Mouse (Mus musculus) kidney, postnatal 10 days (tissue): ENCODE measurements around the gene Sp1.

Experiments used
- DNase-seq: peaks from one replicate; pipeline ENCODE4 v3.0.0; 2021; ENCODE audit warnings: mixed read lengths

The Sp1 gene

DNA sequence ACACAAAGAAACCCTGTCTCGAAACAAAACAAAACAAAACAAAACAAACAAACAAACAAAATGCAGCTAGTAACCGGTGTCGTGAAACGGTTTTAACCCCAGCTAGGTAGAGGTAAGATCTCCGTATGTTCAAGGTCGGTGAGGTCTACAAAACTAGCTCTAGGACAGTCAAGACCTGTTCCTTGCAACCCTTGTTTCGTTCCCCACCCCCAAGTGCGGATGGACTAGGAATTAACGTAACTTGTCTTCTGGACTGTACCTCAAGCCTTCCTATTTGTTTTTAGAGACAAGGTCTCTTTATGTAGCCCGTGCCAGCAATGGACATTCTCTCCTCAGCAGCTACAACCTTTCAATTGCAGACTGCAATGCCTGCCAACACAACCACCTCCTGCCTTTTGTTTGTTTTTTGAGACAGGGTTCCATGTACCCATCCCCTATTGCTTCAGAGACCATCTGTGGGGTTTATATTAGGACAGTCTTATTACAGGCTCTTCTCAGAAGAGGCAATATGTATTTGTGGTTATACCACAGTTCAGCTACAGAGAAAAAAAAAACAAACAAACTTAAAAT, 5.4 kb upstream of the Sp1 start:
- no peak for DNase-seq

- DNase-seq: no peak
Measured at GRCm38 (mm10) chr15:102401278-102401677, 4.7 kb upstream of the Sp1 start.

DNA sequence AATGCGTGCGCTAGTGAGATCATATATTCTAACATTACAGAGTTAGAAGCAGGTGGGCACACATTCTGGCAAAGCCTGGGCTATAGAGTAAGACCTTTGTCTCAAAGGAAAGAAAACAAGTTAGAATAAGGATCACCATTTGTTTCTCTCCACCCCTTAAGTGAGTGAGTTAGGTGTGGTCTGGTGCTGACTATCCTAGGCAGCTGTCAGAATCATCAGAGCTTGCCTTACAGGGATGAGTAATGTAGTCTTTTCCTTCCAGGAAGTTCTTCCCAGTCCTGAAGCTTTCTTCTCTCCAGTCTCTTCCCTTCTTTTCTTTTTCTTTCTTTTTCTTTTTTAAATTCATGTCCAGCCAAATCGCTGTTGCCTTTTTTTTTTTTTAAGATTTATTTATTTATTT, 3.7 kb upstream of the Sp1 start:
- no peak for DNase-seq

GRCm38 (mm10) chr15:102404608-102405488, 1.1 kb upstream of the Sp1 start:
- DNase-seq: no peak

DNA sequence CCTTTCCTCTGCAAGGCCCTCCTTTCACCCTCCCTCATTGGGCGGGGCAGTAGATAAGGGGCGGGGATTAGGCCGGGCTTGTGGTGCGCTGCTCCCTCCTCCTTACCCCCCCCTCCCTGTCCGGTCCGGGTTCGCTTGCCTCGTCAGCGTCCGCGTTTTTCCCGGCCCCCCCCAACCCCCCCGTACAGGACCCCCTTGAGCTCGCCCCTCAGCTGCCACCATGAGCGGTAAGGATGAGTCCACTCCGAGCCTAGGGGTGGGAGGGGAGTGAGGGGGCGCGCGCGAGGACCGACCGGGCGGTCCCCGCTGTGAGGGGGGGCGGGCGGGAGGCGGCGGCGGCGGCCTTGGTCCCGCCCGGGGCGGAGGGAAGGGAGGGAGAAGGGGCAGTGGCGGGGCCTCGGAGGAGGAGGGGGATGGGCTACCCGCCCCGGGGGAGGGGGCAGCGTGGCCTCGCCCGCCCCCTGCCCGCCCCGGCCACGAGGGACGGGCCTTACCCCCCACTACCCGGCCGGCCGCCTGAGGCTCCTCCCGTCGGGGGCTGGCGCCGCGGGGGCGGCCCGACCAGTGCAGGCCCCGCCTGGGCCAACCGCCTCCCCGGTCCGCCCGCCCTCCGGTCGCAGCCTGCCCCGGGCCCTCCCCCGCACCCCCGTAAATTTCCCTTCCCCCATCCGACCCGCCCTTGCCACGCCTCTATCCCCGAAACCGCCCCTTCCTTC, 411 bp downstream of the Sp1 start:
- peak; percentile 93 for DNase-seq

- no peak for DNase-seq
Measured at GRCm38 (mm10) chr15:102406912-102407580, 1.1 kb downstream of the Sp1 start.

- DNase-seq: no peak
Measured at GRCm38 (mm10) chr15:102407681-102408557, 2.0 kb downstream of the Sp1 start.

DNA sequence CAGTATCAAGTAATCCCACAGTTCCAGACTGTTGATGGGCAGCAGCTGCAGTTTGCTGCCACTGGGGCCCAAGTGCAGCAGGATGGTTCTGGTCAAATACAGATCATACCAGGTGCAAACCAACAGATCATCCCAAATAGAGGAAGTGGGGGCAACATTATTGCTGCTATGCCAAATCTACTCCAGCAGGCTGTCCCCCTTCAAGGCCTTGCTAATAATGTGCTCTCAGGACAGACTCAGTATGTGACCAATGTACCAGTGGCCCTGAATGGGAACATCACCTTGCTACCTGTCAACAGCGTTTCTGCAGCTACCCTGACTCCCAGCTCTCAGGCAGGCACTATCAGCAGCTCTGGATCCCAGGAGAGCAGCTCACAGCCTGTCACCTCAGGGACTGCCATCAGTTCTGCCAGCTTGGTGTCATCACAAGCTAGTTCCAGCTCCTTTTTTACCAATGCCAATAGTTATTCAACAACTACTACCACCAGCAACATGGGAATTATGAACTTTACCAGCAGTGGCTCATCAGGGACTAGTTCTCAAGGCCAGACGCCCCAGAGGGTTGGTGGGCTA, 2.7 kb downstream of the Sp1 start:
- DNase-seq: no peak

DNA sequence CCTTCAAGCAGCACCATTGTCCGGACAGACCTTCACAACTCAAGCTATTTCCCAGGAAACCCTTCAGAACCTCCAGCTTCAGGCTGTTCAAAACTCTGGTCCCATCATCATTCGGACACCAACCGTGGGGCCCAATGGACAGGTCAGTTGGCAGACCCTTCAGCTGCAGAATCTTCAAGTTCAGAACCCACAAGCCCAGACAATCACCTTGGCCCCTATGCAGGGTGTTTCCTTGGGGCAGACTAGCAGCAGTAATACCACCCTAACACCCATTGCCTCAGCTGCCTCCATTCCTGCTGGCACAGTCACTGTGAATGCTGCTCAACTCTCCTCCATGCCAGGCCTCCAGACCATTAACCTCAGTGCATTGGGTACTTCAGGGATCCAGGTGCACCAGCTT, 3.3 kb downstream of the Sp1 start:
- DNase-seq: no peak

DNA sequence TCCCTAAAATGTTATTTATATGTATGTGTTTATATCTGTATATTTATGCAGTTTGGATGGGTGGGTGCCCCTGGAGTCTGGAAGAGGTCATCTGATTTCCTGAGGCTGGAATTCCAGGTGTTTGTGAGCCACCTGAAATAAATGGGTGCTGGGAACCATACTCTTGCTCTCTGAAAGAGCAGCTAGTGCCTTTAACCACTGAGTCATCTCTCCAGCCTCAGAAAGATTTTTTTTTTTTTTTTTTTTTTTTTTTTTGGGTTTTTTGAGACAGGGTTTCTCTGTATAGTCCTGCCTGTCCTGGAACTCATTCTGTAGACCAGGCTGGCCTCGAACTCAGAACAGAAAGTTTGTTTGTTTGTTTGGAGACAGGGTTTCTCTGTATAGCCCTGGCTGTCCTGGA, 5.1 kb downstream of the Sp1 start:
- no peak for DNase-seq

GRCm38 (mm10) chr15:102413687-102414086, 7.7 kb downstream of the Sp1 start:
- DNase-seq: no peak

- DNase-seq: no peak
Measured at GRCm38 (mm10) chr15:102417524-102417923, 11.6 kb downstream of the Sp1 start.

DNA sequence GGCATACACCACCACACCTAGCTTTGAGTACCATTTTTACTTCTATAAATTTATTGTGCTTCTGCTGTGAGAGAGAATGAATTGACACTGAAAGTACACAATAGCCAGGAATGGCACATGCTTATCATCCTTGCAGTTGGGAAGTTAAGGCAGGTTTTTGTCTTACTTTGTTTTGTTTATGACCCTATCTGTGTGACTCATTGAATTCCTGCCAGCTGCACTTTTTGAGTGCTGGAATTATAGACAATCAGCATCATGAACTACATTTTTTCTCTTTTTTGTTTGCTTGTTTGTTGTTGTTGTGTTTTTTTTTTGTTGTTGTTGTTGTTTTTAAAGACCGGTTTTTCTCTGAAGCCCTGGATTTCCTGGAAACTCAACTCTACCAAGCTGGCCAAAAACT, 15.0 kb downstream of the Sp1 start:
- no peak for DNase-seq

DNA sequence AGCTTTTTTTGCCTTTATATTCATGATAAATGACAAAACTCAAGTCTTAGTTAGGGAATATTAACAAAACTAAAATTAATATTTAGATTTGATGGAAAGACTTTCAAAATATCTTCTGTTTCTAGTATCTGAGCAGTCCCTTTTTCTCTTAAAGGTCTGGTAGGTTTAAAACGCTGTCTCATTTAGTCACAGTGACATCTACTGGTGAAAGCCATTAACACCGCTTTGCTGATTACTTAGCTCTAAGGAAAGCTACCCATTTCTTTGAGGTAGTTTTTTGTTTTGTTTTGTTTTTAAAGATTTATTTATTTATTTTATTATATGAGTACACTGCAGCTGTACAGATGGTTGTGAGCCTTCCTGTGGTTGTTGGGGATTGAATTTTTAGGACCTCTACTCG, 15.5 kb downstream of the Sp1 start:
- DNase-seq: peak; percentile 65

GRCm38 (mm10) chr15:102423602-102424240, 17.8 kb downstream of the Sp1 start:
- no peak for DNase-seq

DNA sequence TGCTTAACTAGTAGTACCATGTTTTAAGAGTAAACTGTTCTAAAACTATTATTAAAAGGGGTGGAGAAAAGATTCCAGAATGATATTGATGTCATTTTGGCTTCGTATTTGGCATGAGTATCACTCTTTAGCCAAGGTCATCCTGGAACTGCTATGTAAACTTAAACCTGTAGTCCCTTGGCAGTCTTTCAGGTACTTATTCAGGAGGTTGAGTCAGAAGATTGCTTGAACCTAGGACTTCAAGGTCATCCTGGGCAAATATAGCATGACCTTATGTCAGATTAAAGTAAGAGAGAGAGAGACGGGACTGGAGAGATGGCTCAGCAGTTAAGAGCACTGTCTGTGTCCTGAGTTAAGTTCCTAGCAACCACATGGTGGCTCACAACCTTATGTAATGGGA, 18.7 kb downstream of the Sp1 start:
- DNase-seq: no peak

DNA sequence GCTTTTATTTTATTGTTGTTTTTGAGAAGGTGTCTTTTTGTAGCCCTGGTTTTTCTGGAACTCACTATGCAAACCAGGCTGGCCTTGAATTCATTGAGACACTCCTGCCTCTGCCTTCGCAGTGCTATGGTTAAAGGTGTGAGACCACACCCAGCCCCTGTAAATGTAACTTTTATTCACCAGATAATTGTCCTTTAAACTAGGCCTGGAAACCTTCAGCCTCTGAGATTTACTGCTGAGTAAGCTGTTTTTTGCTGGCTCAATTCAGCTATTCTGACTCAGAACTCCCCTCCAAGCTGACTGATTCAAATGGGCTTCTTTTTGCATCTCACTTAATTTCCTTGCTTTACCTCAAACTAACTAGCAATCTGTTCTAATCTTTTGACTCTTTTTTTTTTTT, 21.0 kb downstream of the Sp1 start:
- no peak for DNase-seq

- no peak for DNase-seq
Measured at GRCm38 (mm10) chr15:102432046-102432445, 26.1 kb downstream of the Sp1 start.

DNA sequence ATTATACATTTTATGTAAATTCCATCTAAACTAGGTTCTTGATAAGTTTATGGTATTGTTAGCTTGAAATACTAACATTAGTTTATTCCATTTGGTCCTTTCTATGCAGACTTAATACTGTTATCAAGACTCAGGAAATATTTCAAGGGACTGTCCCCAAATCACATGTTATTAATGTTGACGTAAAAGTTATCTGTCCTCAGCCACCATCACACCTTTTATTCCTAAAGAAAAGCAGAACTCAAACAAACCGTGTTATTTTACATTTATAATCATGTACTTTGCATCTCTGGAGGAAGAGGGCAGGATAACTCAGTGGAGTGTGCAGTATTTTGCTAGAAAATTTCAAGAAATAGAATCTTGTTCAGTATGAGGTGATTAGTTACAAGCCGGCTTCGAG, 27.2 kb downstream of the Sp1 start:
- no peak for DNase-seq

DNA sequence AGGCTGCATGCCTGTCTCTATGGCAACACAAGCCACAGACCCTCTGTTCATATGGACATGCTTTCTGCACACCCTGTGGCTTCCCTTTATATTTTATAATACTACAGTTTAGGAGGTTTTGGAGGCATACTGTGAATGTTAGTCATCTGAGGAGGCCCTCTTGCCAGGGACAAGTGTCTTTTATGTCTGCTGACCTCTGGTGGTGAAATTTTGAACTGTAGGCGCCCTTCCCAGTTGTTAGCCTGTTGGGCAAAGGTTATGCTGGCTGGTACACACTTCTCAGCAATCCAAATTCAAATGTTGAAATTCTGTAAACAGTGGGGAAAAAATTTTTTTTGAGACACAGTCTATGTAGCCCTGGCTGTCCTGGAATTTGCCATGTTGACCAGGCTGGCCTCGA, 36.5 kb downstream of the Sp1 start:
- peak; percentile 91 for DNase-seq

DNA sequence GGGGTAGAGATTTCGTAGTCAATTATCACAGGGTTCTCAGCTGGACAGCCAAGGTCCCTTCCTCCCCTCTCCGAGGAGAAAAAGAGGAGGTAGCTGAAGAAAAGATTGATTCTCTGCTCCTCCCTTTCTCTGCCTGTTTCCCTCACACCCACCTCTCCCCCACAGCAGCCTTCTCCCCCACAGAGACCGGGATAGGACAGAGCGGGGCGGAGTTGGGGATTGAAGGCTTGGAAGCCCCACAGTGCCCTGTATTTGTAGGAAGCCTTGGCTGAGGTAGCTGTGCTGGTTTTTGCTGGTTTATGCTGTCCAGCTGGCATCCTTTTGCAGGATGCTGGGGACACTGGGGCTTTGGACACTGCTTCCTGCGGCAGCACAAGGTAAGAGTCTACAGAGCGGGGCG, 39.2 kb downstream of the Sp1 start, which contains the start of gene Amhr2:
Gene Amhr2, plus strand, starts transcription at position 222 of the 400 bp plus-strand sequence.
- no peak for DNase-seq
